Mouse (Mus musculus) intestine, embryonic 15.5 days (tissue): Measurements from ENCODE around the gene Map3k3. TPM values are rescaled to one million over a fixed set of nuclear protein-coding genes. Genes with fewer than 3 reads are reported as not detected.
"Not testable (repeated sequence)": the region's sequence is repeated elsewhere in the genome, so short reads cannot be mapped to it uniquely, and the experiment has no call there.

Source experiments
- ATAC-seq: fragments of 200-750 bp; cut with Nextera tagmentation; 2 replicates; pipeline ENCODE4 v1.8.0; 2017; ENCODE audit warnings: moderate TSS enrichment, moderate library complexity
- H3K27ac ChIP-seq: fragments of 300-500 bp; sonication (generic); 2 replicates; pipeline ENCODE4 v1.5.1; 2015; ENCODE audit warnings: mild to moderate bottlenecking, inconsistent platforms
- H3K27me3 ChIP-seq: fragments of 300-500 bp; sonication (generic); replicated peaks from 2 replicates; pipeline ENCODE4 v1.6.1; 2015; ENCODE audit warnings: inconsistent platforms
- H3K36me3 ChIP-seq: fragments of 300-500 bp; sonication (generic); 2 replicates; pipeline ENCODE4 v1.6.1; 2015; ENCODE audit warnings: inconsistent platforms
- H3K4me1 ChIP-seq: fragments of 300-500 bp; sonication (generic); replicated peaks from 2 replicates; pipeline ENCODE4 v1.6.1; 2015; ENCODE audit warnings: inconsistent platforms
- H3K4me2 ChIP-seq: fragments of 300-500 bp; sonication (generic); replicated peaks from 2 replicates; pipeline ENCODE4 v1.6.1; 2015; ENCODE audit warnings: mild to moderate bottlenecking, inconsistent platforms
- H3K4me3 ChIP-seq: fragments of 300-500 bp; sonication (generic); replicated peaks from 2 replicates; pipeline ENCODE4 v1.5.1; 2015; ENCODE audit warnings: inconsistent platforms
- H3K9ac ChIP-seq: fragments of 300-500 bp; sonication (generic); 2 replicates; pipeline ENCODE4 v1.6.1; 2015; ENCODE audit warnings: inconsistent platforms
- H3K9me3 ChIP-seq: fragments of 300-500 bp; sonication (generic); 2 replicates; pipeline ENCODE4 v1.6.1; 2016; ENCODE audit warnings: inconsistent platforms
- WGBS: fragments of 180-500 bp; shearing (Covaris S2); methylation state at CpG from one replicate; pipeline ENCODE4 v1.1.7; 2015; 5-methylcytosine and 5-hydroxymethylcytosine counted together
- polyA plus RNA-seq: library from polyadenylated mRNA; unstranded; fragments of >200 nt; fragmentation: Nextera tagmentation; extraction: Ambion mirVana; gene quantifications from 2 replicates; pipeline ENCODE4 v1.2.1, GENCODE M21; 2015

Gene Map3k3
- polyA plus RNA-seq, 1 experiment from 2014 or later: 14.2 TPM

DNA sequence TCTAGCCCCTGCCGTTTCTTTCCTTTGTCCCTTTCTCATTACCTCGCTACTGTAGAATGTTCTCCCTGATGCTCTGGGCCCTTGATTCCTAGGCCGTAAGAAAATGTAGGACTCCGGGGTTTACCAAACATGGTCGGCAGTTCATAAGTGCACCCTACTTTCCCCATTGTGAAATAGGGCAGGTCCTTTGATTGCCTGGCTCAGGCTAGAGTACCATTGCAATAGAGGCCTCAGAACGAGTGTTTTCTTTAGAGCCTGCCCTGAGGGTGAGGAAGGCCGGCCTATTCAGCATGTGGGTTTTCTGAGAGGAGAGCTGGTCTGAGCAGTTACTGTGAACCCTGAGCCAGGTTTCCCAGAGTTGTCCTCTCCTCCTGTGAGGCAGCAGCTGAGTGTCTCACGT, 26.4 kb upstream of the Map3k3 start:
- Histone ChIP-seq H3K36me3 (peaks cover 37% of the 10 kb centered on the region), H3K4me1 (no peaks in the 10 kb centered on the region), H3K9ac (no peak overlapping the region), H3K9me3 (no peaks in the 10 kb centered on the region), H3K4me3 (no peak overlapping the region), H3K27ac (no peak overlapping the region), H3K4me2 (no peak overlapping the region), H3K27me3 (no peaks in the 10 kb centered on the region)
- ATAC-seq: no peak
- 82% methylated on average over 8 of the region's 8 CpGs for whole genome bisulfite sequencing

DNA sequence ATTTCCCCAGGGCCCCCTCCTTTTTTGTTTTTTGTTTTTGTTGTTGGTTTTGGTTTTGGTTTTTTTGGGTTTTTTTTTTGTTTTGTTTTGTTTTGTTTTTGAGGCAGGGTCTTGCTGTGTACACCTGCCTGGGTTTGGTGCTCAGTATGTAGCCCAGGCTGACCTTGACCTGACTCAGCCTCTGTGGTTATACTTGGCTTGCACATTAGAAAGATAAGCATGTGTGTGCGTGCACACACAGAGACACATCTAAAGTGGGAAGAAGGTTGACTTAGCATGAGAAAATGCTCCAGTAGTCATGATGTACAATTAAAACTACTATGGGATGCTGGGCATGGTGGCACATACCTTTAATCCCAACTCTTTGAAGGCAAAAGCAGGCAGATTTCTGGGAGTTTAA, 23.9 kb upstream of the Map3k3 start:
- no peaks in the 10 kb centered on the region for H3K27me3 ChIP-seq
- WGBS: 85% methylated on average over 1 of the region's 1 CpGs
- no peak overlapping the region for H3K27ac ChIP-seq
- no peak overlapping the region for H3K9ac ChIP-seq
- H3K36me3 ChIP-seq: peaks cover 21% of the 10 kb centered on the region
- no peak overlapping the region for H3K4me2 ChIP-seq
- no peak for ATAC-seq
- H3K4me1 ChIP-seq: no peaks in the 10 kb centered on the region
- no peaks in the 10 kb centered on the region for H3K9me3 ChIP-seq
- no peak overlapping the region for H3K4me3 ChIP-seq

DNA sequence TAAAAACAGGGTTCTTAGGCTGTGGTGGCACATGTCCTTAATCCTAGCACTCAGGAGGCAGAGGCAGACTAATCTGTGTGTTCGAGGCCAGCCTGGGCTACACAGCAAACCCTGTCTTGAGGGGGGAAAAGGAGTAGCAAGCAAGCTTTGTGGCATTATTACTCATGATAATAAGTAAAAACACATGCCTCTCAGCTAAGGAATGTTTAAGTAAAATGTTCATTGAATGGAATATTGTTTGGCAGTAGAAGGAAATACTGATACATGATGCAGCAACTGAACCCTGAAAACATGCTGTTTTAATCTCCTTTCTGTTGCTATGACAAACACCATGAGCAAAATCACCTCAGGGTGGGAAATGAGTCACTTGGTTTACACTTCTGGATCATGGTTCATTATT, 23.1 kb upstream of the Map3k3 start:
- no peaks in the 10 kb centered on the region for H3K4me1 ChIP-seq
- WGBS: 96% methylated on average over 1 of the region's 1 CpGs
- no peak overlapping the region for H3K9ac ChIP-seq
- no peak overlapping the region for H3K4me2 ChIP-seq
- H3K36me3 ChIP-seq: peaks cover 14% of the 10 kb centered on the region
- no peak overlapping the region for H3K4me3 ChIP-seq
- no peaks in the 10 kb centered on the region for H3K9me3 ChIP-seq
- no peak overlapping the region for H3K27ac ChIP-seq
- no peak for ATAC-seq
- H3K27me3 ChIP-seq: no peaks in the 10 kb centered on the region

DNA sequence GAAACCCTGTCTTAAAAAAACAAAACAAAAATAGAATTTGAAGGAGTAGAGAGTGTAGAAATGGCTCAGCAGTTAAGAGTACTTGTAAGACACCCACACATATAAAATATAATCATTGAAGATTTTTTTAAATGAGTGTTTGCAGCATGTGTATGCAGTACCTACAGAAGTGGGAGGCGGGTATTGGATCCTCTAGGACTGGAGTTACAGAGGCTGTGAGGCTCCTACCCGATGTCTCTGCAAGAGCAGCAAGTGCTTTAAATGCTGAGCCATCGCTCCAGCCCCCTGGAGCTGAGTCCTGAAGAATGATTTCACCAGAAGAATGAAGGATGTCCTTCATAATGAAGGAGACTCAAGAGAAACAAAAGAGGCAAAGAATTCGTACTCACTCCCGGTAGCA, 20.7 kb upstream of the Map3k3 start:
- Histone ChIP-seq H3K9me3 (no peaks in the 10 kb centered on the region), H3K4me2 (no peak overlapping the region), H3K27me3 (no peaks in the 10 kb centered on the region), H3K27ac (no peak overlapping the region), H3K4me3 (no peak overlapping the region), H3K36me3 (peaks cover 4% of the 10 kb centered on the region; the same call in 1 of the 2 replicates), H3K4me1 (0 out of 2 replicates have a peak, but pooled peaks cover 2% of the 10 kb centered on the region), H3K9ac (no peak overlapping the region)
- 82% methylated on average over 5 of the region's 5 CpGs for WGBS
- no peak for ATAC-seq

DNA sequence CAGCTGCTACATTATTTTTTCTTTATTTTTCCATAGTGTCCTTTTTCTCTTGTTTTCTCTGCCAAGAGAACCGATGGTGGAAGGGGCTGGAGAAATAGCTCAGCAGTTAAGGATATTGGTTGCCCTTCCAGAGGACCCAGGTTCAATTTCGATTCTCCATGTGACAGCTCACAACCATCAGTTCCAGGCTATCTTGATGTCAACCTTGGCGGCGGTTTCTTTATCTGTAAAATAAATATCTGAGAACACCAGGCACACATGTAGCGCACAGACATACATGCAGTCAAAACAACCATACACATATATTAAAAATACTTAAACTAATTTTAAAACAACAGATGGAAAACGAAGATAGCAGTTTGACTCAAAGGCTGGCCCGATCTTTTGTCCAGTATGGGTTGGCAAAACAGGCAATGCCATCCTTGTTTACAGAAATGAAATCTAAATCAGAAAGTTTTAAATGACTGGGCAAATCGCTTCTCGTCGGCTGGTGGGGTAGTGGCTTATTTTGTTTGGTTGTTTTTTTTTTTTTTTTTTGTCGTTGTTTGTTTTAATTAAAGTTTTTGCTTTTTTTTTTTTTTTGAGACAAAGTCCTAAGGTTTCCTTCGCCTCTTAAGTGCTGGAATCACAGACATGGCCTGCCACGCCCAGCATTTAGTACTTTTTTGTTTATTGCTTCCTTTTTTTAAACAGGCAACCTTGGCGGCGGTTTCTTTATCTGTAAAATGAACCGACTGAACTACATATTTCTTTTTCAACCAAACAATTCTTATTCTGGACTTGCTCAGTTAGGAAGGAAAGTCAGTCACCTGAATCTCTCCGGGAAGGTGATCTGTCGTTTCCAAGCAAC, 19.1 kb upstream of the Map3k3 start:
- Histone ChIP-seq H3K9me3 (no peaks in the 10 kb centered on the region), H3K9ac (no peak overlapping the region), H3K27ac (no peak overlapping the region), H3K27me3 (no peaks in the 10 kb centered on the region), H3K4me3 (peak overlapping the region; percentile 82), H3K36me3 (no peaks in the 10 kb centered on the region), H3K4me2 (peak overlapping the region; percentile 77), H3K4me1 (0 out of 2 replicates have a peak, but pooled peaks cover 2% of the 10 kb centered on the region)
- ATAC-seq: peak; percentile 28; the same call in 1 of the 2 replicates
- WGBS: 37% methylated on average over 18 of the region's 18 CpGs

DNA sequence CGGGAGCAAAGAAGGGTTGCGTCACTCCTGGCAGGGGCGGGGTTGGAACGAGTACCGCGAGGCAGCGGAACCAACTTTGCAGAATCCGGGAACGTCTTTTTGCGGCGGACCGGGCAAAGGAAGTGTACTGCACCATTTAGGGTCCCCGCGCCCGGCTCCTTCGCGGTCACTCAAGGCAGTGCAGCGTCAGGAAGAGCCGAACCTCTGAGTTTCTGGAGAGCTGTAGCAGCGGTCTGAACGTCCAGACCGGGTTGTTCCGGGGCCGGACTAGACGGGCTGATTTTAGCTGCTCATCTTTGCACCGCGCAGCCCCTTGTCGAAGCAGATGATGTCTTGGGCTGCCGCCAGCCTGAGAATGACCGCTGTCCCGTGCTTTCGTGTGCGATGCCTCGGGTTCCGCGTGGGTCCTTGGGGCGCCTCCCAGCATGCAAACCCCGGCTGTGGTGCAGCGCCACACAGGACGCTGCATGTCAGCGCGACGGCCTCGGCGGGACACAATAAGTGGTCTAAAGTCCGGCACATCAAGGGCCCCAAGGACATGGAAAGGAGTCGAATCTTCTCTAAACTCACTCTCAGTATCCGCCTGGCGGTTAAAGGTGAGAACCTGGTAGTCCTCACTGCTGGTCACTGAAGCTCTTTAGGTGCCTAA, 18.4 kb upstream of the Map3k3 start, which contains the start of gene Taco1:
Gene Taco1 (plus strand): TSS at position 139 of the 649 bp plus-strand sequence.
- peak; percentile 99 for ATAC-seq
- Histone ChIP-seq H3K4me1 (0 out of 2 replicates have a peak, but pooled peaks cover 2% of the 10 kb centered on the region), H3K36me3 (no peaks in the 10 kb centered on the region)

DNA sequence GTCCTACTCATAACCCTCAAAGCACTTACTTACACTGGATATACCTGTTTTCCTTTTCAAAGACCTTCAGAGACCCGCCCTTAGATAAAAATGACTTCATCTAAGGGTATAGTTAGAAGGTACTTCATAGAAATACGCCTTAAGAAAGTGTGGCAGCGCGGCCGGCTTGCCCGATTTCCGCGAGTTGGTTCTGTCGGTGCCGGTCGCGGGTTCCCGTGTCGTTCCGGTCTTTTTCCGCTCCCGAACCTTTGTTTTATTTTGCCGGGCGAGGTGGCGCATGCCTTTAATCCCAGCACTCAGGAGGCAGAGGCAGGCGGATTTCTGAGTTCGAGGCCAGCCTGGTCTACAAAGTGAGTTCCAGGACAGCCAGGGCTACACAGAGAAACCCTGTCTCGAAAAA, 17.8 kb upstream of the Map3k3 start:
- H3K27ac ChIP-seq: peak overlapping the region; percentile 95
- H3K4me1 ChIP-seq, ATAC-seq, H3K9me3 ChIP-seq, H3K36me3 ChIP-seq, H3K27me3 ChIP-seq: not testable (repeated sequence)
- peak overlapping the region; percentile 82 for H3K4me3 ChIP-seq
- H3K4me2 ChIP-seq: peak overlapping the region; percentile 77
- 12% methylated on average over 23 of the region's 23 CpGs for WGBS
- H3K9ac ChIP-seq: peak overlapping the region; percentile 87

More for the DNA sequence above, 18.4 kb upstream of the Map3k3 start, which contains the start of gene Taco1:
- under 1% methylated on average over 49 of the region's 49 CpGs for WGBS
- Histone ChIP-seq H3K9me3 (no peaks in the 10 kb centered on the region), H3K4me3 (peak within 1 kb of the TSS; percentile 82), H3K27me3 (no peaks in the 10 kb centered on the region), H3K4me2 (peak within 1 kb of the TSS; percentile 77), H3K27ac (peak within 1 kb of the TSS; percentile 95), H3K9ac (peak within 1 kb of the TSS; percentile 87)

DNA sequence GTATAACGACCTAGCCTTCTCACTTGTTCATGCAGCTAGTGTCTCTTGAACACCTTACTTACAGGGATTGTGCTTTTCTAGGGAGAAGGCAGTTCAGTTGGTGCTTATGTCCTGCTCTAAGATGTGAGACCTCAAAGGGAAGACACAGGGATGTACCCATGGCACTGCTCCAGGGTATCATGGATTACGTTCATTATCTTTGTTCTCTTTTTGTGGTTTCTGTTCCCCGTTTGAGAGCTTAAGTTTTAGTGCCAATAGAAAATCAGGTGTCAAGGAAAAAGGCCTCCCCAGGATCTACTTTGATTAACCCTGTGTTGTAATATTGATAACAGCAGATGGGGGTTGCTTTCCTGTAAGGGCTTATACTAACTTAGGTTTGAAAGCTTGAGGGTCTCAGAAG, 10.6 kb upstream of the Map3k3 start:
- H3K4me3 ChIP-seq: no peak overlapping the region
- no peaks in the 10 kb centered on the region for H3K27me3 ChIP-seq
- H3K9ac ChIP-seq: no peak overlapping the region
- WGBS: 88% methylated on average over 3 of the region's 3 CpGs
- peaks cover 5% of the 10 kb centered on the region; the same call in 1 of the 2 replicates for H3K36me3 ChIP-seq
- no peaks in the 10 kb centered on the region for H3K4me1 ChIP-seq
- no peaks in the 10 kb centered on the region for H3K9me3 ChIP-seq
- ATAC-seq: no peak
- H3K4me2 ChIP-seq: no peak overlapping the region
- H3K27ac ChIP-seq: no peak overlapping the region

DNA sequence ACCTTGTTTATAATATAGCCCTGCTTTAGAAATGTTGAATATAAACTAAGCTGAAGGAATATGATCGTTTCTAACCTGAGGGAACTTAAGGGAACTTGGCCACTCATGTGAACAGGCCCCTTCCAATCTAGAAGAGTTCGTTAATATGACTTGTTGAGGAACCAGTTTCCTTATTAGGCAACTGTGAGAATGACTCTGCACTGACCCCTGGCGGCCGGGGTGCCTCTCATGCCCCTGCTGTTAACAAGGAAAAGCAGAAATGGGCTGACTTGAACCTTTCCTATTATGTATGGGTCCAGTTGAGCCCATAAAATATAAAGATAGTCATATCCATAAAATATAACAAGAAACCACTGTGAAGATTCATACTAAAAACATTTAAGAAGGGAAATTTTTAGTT, 8.1 kb upstream of the Map3k3 start:
- H3K4me3 ChIP-seq: no peak overlapping the region
- H3K36me3 ChIP-seq: peaks cover 5% of the 10 kb centered on the region; the same call in 1 of the 2 replicates
- no peak overlapping the region for H3K27ac ChIP-seq
- 3% methylated on average over 4 of the region's 4 CpGs for WGBS
- H3K9ac ChIP-seq: no peak overlapping the region
- H3K9me3 ChIP-seq: no peaks in the 10 kb centered on the region
- H3K4me1 ChIP-seq: no peaks in the 10 kb centered on the region
- H3K4me2 ChIP-seq: no peak overlapping the region
- ATAC-seq: peak; percentile 47; the same call in 1 of the 2 replicates
- no peaks in the 10 kb centered on the region for H3K27me3 ChIP-seq

DNA sequence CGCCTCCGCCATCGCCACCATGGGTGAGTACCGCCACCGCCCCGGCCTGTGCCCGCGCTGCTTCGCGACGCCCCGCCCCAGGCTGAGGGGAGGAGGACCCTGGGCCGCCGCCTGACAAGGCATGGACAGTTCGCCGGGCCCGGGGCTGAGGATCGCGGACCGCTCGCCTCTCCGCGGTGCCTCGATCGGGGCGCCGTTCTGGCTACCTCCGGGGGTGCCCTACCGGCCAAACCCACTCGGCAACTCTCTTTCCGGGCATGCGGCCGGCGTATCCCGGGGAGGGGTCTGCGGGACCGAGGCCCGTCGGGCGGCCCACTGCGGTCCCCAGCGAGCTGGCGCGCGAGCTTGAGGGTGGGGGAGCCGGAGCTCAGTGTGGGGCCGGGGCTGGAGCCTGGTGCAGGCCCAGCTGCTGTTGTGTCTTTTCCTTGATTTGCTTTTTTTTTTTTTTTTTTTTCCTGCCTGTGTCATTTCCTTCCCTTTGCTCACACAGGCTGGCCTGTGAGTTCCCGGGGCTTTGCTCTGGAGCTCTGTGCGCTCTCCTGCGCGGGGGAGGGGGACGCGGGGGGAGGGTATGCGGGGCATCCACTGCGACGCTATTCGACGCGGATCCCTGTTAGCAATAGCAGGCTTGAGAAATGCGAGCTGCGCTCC, 623 bp downstream of the Map3k3 start:
- peak overlapping the region; percentile 99 for H3K27ac ChIP-seq
- peak overlapping the region; percentile 77 for H3K4me2 ChIP-seq
- no peaks in the 10 kb centered on the region for H3K36me3 ChIP-seq
- WGBS: under 1% methylated on average over 51 of the region's 61 CpGs
- H3K9me3 ChIP-seq: no peaks in the 10 kb centered on the region
- 0 out of 2 replicates have a peak, but pooled peaks cover 3% of the 10 kb centered on the region for H3K4me1 ChIP-seq
- ATAC-seq: peak; percentile 83
- no peaks in the 10 kb centered on the region for H3K27me3 ChIP-seq
- H3K4me3 ChIP-seq: peak overlapping the region; percentile 98
- H3K9ac ChIP-seq: peak overlapping the region; percentile 97

DNA sequence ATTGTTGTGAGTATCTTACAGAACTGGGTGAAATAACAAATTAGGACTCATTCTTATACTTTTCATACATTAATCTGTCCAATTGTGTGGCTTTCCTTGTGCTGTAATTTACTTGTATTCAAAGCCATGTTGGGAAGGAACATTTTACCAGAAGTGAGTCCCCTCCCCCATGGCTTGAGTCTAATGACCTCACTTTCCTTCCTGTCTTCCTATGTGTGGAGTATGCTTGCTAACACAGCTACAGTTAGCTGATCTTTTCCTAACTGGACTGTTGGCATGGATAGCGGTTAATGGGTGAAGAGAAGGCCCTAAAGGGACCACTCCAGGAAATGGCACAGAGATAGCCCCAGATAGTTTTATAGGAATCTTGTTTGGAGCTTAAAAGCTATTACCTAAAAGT, 13.8 kb downstream of the Map3k3 start:
- WGBS: 85% methylated on average over 1 of the region's 1 CpGs
- ATAC-seq: no peak
- H3K27me3 ChIP-seq: no peaks in the 10 kb centered on the region
- no peaks in the 10 kb centered on the region for H3K9me3 ChIP-seq
- H3K4me3 ChIP-seq: no peak overlapping the region
- H3K27ac ChIP-seq: no peak overlapping the region
- no peaks in the 10 kb centered on the region for H3K36me3 ChIP-seq
- H3K4me1 ChIP-seq: no peaks in the 10 kb centered on the region
- no peak overlapping the region for H3K9ac ChIP-seq
- no peak overlapping the region for H3K4me2 ChIP-seq

DNA sequence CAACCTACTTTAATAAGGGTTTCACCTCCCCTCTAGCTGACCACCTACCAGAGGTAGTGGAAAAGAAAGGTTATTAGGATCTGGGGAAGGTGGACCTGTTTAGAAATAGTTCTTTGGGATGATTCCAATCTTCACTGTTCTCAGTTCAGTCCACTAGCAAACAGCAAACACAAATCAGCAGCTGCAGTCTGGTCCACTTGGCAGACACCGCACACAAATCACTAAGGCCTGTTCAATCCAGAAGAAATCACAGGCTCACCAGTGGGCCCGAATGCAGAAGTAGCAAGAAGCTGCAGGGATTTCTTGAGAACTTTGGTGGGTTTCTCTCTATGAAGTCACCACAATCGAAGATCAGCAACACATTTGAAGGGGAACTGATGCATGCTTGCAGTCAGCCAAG, 18.5 kb downstream of the Map3k3 start:
- Histone ChIP-seq H3K4me1 (no peaks in the 10 kb centered on the region), H3K36me3 (0 out of 2 replicates have a peak, but pooled peaks cover under 1% of the 10 kb centered on the region), H3K27me3 (no peaks in the 10 kb centered on the region), H3K9ac (no peak overlapping the region), H3K27ac (no peak overlapping the region), H3K9me3 (no peaks in the 10 kb centered on the region), H3K4me3 (no peak overlapping the region), H3K4me2 (no peak overlapping the region)
- WGBS: 80% methylated on average over 3 of the region's 3 CpGs
- no peak for ATAC-seq
